Mouse (Mus musculus) liver, postnatal 0 days (tissue): ENCODE measurements around the gene Stat3. TPM values are rescaled to one million over a fixed set of nuclear protein-coding genes. Genes with fewer than 3 reads are reported as not detected.

Experiments
- ATAC-seq: fragments of 200-750 bp; cut with Nextera tagmentation; 2 replicates; pipeline ENCODE4 v1.8.0; 2017; ENCODE audit warnings: mild to moderate bottlenecking, moderate library complexity
- DNase-seq: peaks from one replicate; pipeline ENCODE4 v3.0.0-alpha.2; 2016
- H3K27ac ChIP-seq: fragments of 300-500 bp; sonication (generic); 2 replicates; pipeline ENCODE4 v1.5.1; 2014; ENCODE audit warnings: antibody characterized with exemption, moderate library complexity, mild to moderate bottlenecking, low read depth
- H3K27me3 ChIP-seq: fragments of 300-500 bp; sonication (generic); 2 replicates; pipeline ENCODE4 v1.6.1; 2014; ENCODE audit warnings: low read length, control low read depth, mixed read lengths; ENCODE audit not compliant: insufficient read depth
- H3K36me3 ChIP-seq: fragments of 300-500 bp; sonication (generic); replicated peaks from 2 replicates; pipeline ENCODE4 v1.6.1; 2014; ENCODE audit warnings: mild to moderate bottlenecking, control low read depth, low read length, moderate library complexity, mixed read lengths; ENCODE audit not compliant: insufficient read depth
- H3K4me1 ChIP-seq: fragments of 300-500 bp; sonication (generic); 2 replicates; pipeline ENCODE4 v1.6.1; 2014; ENCODE audit warnings: antibody characterized with exemption, mild to moderate bottlenecking, control low read depth; ENCODE audit not compliant: insufficient read depth
- H3K4me2 ChIP-seq: fragments of 300-500 bp; sonication (generic); 2 replicates; pipeline ENCODE4 v1.6.1; 2014; ENCODE audit warnings: low read depth, mild to moderate bottlenecking, low read length, moderate library complexity, mixed read lengths
- H3K4me3 ChIP-seq: fragments of 300-500 bp; sonication (generic); 2 replicates; pipeline ENCODE4 v1.5.1; 2014; ENCODE audit warnings: low read depth, low read length
- H3K9ac ChIP-seq: fragments of 300-500 bp; sonication (generic); replicated peaks from 2 replicates; pipeline ENCODE4 v1.6.1; 2014; ENCODE audit warnings: mild to moderate bottlenecking, moderate library complexity
- H3K9me3 ChIP-seq: fragments of 300-500 bp; sonication (generic); 2 replicates; pipeline ENCODE4 v1.6.1; 2016; ENCODE audit warnings: mild to moderate bottlenecking, control low read depth, low read length, mixed read lengths
- CTCF ChIP-seq: sonication (generic); IDR thresholded peaks from 2 replicates; pipeline ENCODE4 v1.5.1; 2016; ENCODE audit warnings: antibody characterized with exemption, low read depth
- EP300 ChIP-seq: IDR thresholded peaks from 2 replicates; pipeline ENCODE4 v1.6.1; 2016; ENCODE audit warnings: antibody characterized with exemption, low read depth, mild to moderate bottlenecking
- WGBS: fragments of 180-500 bp; shearing (Covaris S2); extraction: QIAGEN DNeasy Blood & Tissue Kit; methylation state at CpG from one replicate; pipeline ENCODE4 v1.1.7; 2014; ENCODE audit not compliant: insufficient replicate concordance; 5-methylcytosine and 5-hydroxymethylcytosine counted together
- polyA plus RNA-seq: library from polyadenylated mRNA; unstranded; fragments of >200 nt; fragmentation: Nextera tagmentation; extraction: Ambion mirVana; gene quantifications from 2 replicates; pipeline ENCODE4 v1.2.1, GENCODE M21; 2015

Gene Stat3
- polyA plus RNA-seq, 1 experiment from 2014 or later, result 53.7 TPM

DNA sequence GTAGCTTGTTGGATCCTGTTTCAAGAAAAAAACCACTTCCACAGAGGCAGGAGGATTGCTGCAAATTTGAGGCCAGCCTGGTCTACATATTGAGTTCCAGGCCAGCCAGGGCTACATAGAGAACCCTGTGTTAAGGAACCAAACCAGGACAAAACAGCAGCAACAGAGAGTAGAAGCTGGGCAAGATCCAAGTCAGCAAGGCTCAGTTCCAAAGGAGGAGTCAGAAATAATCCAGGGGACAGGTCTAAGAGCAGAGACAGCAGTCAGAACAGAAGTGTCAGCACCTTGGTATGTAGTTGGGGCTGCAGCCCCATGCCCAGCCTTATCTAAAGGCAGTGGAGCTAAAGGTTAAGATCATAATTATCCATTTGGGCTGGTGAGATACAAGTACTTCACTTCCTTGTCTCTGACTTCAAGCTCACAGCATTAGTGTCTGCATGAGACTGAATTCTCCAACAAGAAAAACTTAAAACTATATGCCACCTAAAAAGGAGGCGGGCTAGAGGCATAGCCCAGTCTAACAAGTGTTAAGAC lies 14.9 kb downstream of the Stat3 start:
- no peak for ATAC-seq
- Histone ChIP-seq H3K27ac (no peak overlapping the region), H3K9ac (no peak overlapping the region), H3K4me3 (no peak overlapping the region), H3K27me3 (no peaks in the 10 kb centered on the region), H3K4me1 (peaks cover 20% of the 10 kb centered on the region), H3K4me2 (no peak overlapping the region), H3K9me3 (no peaks in the 10 kb centered on the region), H3K36me3 (peaks cover 10% of the 10 kb centered on the region; the same call in 1 of the 2 replicates)
- TF ChIP-seq CTCF (no peak), EP300 (no peak)
- DNase-seq, result no peak
- 68% methylated on average over 1 of the region's 1 CpGs for WGBS

DNA sequence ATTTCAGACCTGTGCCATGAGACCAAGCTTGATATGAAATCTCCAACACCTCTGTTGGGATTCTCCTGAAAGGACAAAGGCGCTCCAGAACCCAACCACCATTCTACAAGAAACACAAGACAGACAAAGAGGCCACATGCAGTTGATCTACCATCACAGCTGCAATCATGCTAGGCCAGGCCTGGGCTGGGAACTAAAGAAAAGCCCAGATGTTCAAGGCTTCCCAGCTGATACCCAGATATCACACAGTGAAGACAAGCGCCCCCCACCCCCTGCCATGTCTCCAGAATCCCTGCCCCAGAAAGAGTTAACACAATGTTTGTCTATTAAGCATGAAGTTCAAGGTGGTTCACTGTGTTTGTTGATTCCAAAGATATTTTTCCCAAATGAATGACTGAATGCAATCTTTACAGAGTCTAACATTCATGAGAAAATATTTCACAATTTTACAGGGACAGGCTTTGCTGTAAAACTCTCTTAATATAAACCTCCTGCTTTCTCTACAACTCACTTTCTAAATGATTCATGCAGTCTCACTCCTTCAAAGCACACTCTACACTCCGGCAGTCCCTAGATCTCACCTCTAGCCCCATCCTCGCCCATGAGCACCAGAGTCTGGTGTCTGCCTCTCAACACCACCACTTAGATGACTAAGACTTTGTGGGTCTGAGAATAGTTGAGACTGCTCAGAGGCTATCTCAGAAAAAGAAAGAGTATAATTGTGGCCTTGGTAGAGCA lies 18.3 kb downstream of the Stat3 start:
- Histone ChIP-seq H3K4me2 (no peak overlapping the region), H3K4me3 (no peak overlapping the region), H3K9ac (no peak overlapping the region), H3K27me3 (no peaks in the 10 kb centered on the region), H3K9me3 (no peaks in the 10 kb centered on the region), H3K27ac (0 out of 2 replicates have a peak overlapping the region, but pooled peaks have one; percentile 3), H3K4me1 (peaks cover 25% of the 10 kb centered on the region), H3K36me3 (peaks cover 19% of the 10 kb centered on the region; the same call in 1 of the 2 replicates)
- ATAC-seq (no peak), DNase-seq (no peak)
- no peak for TF ChIP-seq CTCF
- TF ChIP-seq EP300, result no peak
- 80% methylated on average over 4 of the region's 4 CpGs for WGBS

DNA sequence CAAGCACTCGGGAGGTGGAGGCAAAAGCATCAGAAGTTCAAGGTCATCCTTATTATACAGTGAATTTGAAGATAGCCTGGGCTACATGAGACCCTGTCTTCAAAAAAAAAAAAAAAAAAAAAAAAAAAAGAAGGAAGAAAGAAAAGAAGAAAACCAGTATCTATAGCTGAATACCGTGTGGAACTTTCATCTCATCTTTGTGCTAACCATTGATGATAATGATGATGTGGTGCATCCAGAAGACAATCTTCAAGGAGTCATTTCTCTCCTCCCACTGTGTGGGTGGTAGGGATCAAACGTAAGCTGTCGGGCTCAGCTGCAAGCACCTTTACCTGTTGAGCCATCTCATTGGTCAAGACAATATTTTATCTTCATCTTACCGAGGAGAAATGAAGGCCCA lies 21.3 kb downstream of the Stat3 start:
- 76% methylated on average over 5 of the region's 5 CpGs for WGBS

DNA sequence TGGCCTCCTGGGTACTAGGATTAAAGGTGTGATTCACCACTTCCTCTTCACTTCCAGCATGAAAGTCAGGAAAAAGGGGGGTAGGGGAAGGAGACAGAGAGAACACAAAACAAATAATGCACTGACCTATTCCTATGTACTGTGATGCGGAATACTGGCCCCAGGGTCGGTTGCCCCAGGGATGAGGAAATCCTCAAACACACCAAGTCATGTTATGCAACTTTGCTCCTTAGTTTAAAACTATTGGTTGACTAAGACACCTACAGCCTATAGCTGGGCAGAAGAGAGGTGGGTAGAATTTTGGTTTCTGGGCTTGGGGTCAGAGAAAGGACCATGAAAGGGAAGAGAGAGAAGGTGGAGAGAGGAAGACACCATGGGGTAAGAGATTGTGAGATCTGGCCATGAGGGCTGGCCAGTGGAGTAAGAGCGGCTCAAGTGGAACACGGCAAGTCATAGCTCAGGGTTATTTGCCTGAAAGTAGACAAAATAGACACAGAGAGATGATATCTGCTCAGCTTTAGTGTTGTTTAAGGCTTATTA lies 22.8 kb downstream of the Stat3 start:
- H3K4me2 ChIP-seq, result peak overlapping the region; percentile 36
- TF ChIP-seq EP300 (peak; percentile 83), CTCF (no peak)

More for the DNA sequence above, 21.3 kb downstream of the Stat3 start:
- DNase-seq (no peak), ATAC-seq (no peak)
- no peak for TF ChIP-seq CTCF
- TF ChIP-seq EP300, result no peak
- no peak overlapping the region for H3K9ac ChIP-seq
- no peak overlapping the region for H3K4me3 ChIP-seq
- peaks cover 26% of the 10 kb centered on the region; the same call in 1 of the 2 replicates for H3K36me3 ChIP-seq
- no peak overlapping the region for H3K27ac ChIP-seq
- no peak overlapping the region for H3K4me2 ChIP-seq
- H3K27me3 ChIP-seq, result no peaks in the 10 kb centered on the region
- no peaks in the 10 kb centered on the region for H3K9me3 ChIP-seq
- H3K4me1 ChIP-seq, result peaks cover 30% of the 10 kb centered on the region

DNA sequence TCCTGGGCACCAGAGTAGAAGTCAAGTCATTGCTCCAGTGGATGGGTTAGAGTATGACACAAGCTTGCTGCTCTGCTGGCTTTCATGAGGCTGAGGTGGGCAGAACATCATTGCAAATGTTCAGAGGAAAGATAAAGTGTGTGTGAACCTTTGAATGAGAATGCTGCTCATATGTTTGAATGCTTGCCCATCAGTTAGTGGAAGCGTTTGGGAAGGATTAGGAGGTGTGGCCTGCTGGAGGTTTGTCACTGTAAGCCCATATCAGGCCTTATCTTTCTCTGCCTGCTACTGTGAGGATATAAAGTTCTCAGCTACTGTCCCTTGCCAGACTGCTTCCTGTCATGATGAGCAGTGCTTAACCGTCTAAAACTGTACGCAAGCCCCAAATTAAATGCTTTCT lies 24.3 kb downstream of the Stat3 start:
- ATAC-seq, result no peak
- 74% methylated on average over 3 of the region's 3 CpGs for WGBS
- Histone ChIP-seq H3K4me1 (peaks cover 20% of the 10 kb centered on the region), H3K9ac (no peak overlapping the region), H3K9me3 (no peaks in the 10 kb centered on the region), H3K27ac (no peak overlapping the region), H3K27me3 (no peaks in the 10 kb centered on the region), H3K4me2 (no peak overlapping the region), H3K4me3 (no peak overlapping the region), H3K36me3 (peaks cover 22% of the 10 kb centered on the region)
- no peak for DNase-seq
- TF ChIP-seq EP300 (no peak), CTCF (no peak)

More for the DNA sequence above, 22.8 kb downstream of the Stat3 start:
- Histone ChIP-seq H3K27ac (peak overlapping the region; percentile 72), H3K4me3 (no peak overlapping the region), H3K27me3 (no peaks in the 10 kb centered on the region), H3K9me3 (no peaks in the 10 kb centered on the region), H3K36me3 (peaks cover 23% of the 10 kb centered on the region; the same call in 1 of the 2 replicates), H3K9ac (no peak overlapping the region), H3K4me1 (peaks cover 29% of the 10 kb centered on the region)
- 63% methylated on average over 4 of the region's 4 CpGs for WGBS
- DNase-seq (peak; percentile 49), ATAC-seq (peak; percentile 88)

DNA sequence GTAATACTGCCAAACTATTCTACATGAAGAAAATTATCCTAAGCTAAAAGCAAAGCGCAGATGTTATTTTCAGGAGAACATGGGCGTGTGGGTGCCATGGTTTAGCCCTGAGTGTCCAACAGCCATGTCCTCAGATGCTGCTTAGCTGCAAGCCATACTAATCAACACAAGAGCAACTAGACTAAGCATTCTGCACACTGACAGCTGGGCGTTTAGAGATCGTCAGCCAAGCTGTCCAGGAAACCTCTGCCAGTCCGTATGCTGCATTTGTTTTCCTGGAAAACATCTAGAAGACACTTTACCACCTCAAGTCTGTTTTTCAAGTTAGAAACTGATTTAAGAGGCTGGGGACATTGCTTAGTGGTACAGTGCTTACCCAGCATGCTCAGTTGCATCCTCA lies 24.9 kb downstream of the Stat3 start:
- H3K4me2 ChIP-seq, result no peak overlapping the region
- DNase-seq, result no peak
- no peak overlapping the region for H3K27ac ChIP-seq
- WGBS, result 87% methylated on average over 5 of the region's 5 CpGs
- no peak for TF ChIP-seq CTCF
- no peak for TF ChIP-seq EP300
- H3K9me3 ChIP-seq, result no peaks in the 10 kb centered on the region
- no peak overlapping the region for H3K9ac ChIP-seq
- H3K27me3 ChIP-seq, result no peaks in the 10 kb centered on the region
- peaks cover 18% of the 10 kb centered on the region for H3K4me1 ChIP-seq
- ATAC-seq, result no peak
- no peak overlapping the region for H3K4me3 ChIP-seq
- peaks cover 22% of the 10 kb centered on the region for H3K36me3 ChIP-seq
